Mouse (Mus musculus): Measurements from ENCODE around the gene Prdm9. TPM values are rescaled to one million over a fixed set of nuclear protein-coding genes. Genes with fewer than 3 reads are reported as not detected.
"Not testable (repeated sequence)": the region's sequence is repeated elsewhere in the genome, so short reads cannot be mapped to it uniquely, and the experiment has no call there.

The Prdm9 gene
- polyA plus RNA-seq, 2 experiments = 1.0 to 2.7 TPM

DNA sequence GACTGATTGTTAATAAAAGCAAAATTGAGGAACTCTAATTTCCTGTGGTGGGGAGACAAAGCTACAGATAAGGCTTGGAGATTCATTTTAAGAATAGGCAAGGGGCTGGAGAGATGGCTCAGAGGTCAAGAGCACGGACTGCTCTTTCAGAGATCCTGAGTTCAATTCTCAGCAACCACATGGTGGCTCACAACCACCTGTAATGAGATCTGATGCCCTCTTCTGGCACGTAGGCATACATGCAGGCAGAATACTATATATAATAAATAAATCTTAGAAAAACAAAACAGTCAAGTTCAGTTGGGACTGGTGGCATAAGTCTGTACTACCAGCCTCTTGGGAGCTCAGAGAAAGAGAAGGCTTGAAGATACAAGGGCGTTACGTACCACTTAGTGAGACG is 2.8 kb upstream of the Prdm9 start:
- H3K4me2 ChIP-seq (replicated peaks; ENCODE audit: low read depth, low read length, severe bottlenecking) = no peak overlapping the region
- no peak for TF ChIP-seq POLR2A (IDR thresholded peaks at IDR 0.05; ENCODE audit: borderline replicate concordance, extremely low read depth, insufficient read depth, insufficient read length)
- 68% methylated on average over 5 of the region's 5 CpGs for WGBS
- no peak for ATAC-seq (ENCODE audit: low FRiP score, low read depth)
- H3K27ac ChIP-seq (replicated peaks; ENCODE audit: low read depth, low read length) = no peak overlapping the region
- no peaks in the 10 kb centered on the region for H3K4me1 ChIP-seq (ENCODE audit: control insufficient read depth, insufficient read depth, low read length)
- DNase-seq (ENCODE audit: low spot score) = no peak
- no peaks in the 10 kb centered on the region for H3K9me3 ChIP-seq (ENCODE audit: control insufficient read depth, low read length)
- no peaks in the 10 kb centered on the region for H3K27me3 ChIP-seq (ENCODE audit: control insufficient read depth, insufficient read depth, low read length)
- no peak overlapping the region for H3K9ac ChIP-seq (ENCODE audit: low read depth, low read length, severe bottlenecking)
- H3K4me3 ChIP-seq (replicated peaks; ENCODE audit: low read length) = no peak overlapping the region
- no peaks in the 10 kb centered on the region for H3K36me3 ChIP-seq (ENCODE audit: control insufficient read depth, insufficient read depth, low read length)

DNA sequence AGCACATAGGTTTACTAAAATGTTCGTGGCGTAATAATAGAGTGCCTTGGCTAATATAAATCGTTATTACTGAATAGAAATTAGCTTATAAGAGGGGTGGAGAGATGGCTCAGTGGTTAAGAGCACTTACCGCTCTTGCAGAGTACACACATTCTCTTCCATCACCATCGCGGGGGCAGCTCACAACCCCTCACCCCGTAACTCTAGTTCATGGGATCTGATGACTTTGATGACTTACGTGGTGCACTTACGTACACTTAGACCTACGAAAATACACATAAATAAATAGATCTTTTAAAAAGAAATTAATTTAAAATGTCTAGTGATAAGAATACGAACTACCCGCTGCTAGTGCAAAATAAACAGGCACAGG is 760 bp upstream of the Prdm9 start:
- WGBS = 40% methylated on average over 12 of the region's 12 CpGs
- no peak overlapping the region for H3K27ac ChIP-seq (replicated peaks; ENCODE audit: low read depth, low read length)
- ATAC-seq (ENCODE audit: low FRiP score, low read depth) = no peak

DNA sequence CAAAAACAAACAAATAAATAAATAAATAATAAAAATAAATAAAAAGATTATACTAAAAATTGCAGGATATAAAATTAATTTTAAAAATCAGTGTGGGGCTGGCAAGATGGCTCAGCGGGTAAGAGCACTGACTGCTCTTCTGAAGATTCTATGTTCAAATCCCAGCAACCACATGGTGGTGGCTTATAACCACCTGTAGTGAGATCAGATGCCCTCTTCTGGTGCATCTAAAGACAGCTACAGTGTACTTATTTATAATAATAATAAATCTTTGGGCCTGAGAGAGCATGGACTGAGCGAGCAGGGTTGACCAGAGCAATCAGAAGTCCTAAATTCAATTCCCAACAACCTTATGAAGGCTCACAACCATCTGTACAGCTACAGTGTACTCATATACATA is 4.2 kb downstream of the Prdm9 start:
- H3K27ac ChIP-seq (replicated peaks; ENCODE audit: low read depth, low read length) = no peak overlapping the region
- no peak overlapping the region for H3K4me3 ChIP-seq (replicated peaks; ENCODE audit: low read length)
- no peak for TF ChIP-seq POLR2A (IDR thresholded peaks at IDR 0.05; ENCODE audit: borderline replicate concordance, extremely low read depth, insufficient read depth, insufficient read length)
- DNase-seq (ENCODE audit: low spot score) (no peak), ATAC-seq (ENCODE audit: low FRiP score, low read depth) (no peak)
- H3K4me2 ChIP-seq (replicated peaks; ENCODE audit: low read depth, low read length, severe bottlenecking) = no peak overlapping the region
- H3K9me3 ChIP-seq (ENCODE audit: control insufficient read depth, low read length) = no peaks in the 10 kb centered on the region
- H3K4me1 ChIP-seq (ENCODE audit: control insufficient read depth, insufficient read depth, low read length) = no peaks in the 10 kb centered on the region
- H3K36me3 ChIP-seq (ENCODE audit: control insufficient read depth, insufficient read depth, low read length) = no peaks in the 10 kb centered on the region
- no peak overlapping the region for H3K9ac ChIP-seq (ENCODE audit: low read depth, low read length, severe bottlenecking)
- H3K27me3 ChIP-seq (ENCODE audit: control insufficient read depth, insufficient read depth, low read length) = no peaks in the 10 kb centered on the region
- WGBS = 82% methylated on average over 2 of the region's 2 CpGs

More for the DNA sequence above, 760 bp upstream of the Prdm9 start:
- H3K4me1 ChIP-seq (ENCODE audit: control insufficient read depth, insufficient read depth, low read length) = no peaks in the 10 kb centered on the region
- H3K4me2 ChIP-seq (replicated peaks; ENCODE audit: low read depth, low read length, severe bottlenecking) = peak overlapping the region; percentile 91
- H3K9me3 ChIP-seq (ENCODE audit: control insufficient read depth, low read length) = no peaks in the 10 kb centered on the region
- no peaks in the 10 kb centered on the region for H3K36me3 ChIP-seq (ENCODE audit: control insufficient read depth, insufficient read depth, low read length)
- H3K9ac ChIP-seq (ENCODE audit: low read depth, low read length, severe bottlenecking) = 0 out of 2 replicates have a peak overlapping the region, but pooled peaks have one; percentile 72
- TF ChIP-seq POLR2A (IDR thresholded peaks at IDR 0.05; ENCODE audit: borderline replicate concordance, extremely low read depth, insufficient read depth, insufficient read length) = no peak
- peak overlapping the region; percentile 66 for H3K4me3 ChIP-seq (replicated peaks; ENCODE audit: low read length)
- no peaks in the 10 kb centered on the region for H3K27me3 ChIP-seq (ENCODE audit: control insufficient read depth, insufficient read depth, low read length)
- no peak for DNase-seq (ENCODE audit: low spot score)

DNA sequence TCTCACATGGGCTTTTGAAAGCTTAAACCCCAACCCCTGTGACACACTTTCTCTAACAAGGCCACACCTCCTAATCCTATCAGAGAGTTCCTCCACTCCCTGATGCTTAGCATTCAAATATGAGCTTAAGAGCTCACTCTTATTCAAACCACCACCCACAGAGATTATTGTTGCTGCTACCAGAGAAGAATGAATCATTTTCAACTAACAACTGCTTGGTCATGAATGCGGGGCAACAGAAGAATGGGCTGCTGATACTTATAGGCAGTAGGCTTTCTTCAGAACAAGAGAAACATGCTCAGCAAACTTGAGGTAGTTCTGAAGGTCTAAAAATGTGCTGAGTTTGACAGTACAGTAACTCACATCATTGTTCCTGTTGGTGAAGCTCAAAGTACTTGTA is 14.4 kb downstream of the Prdm9 start:
- Histone ChIP-seq H3K4me3 (replicated peaks; ENCODE audit: low read length) (no peak overlapping the region), H3K9me3 (ENCODE audit: control insufficient read depth, low read length) (no peaks in the 10 kb centered on the region), H3K36me3 (ENCODE audit: control insufficient read depth, insufficient read depth, low read length) (no peaks in the 10 kb centered on the region), H3K27ac (replicated peaks; ENCODE audit: low read depth, low read length) (no peak overlapping the region), H3K27me3 (ENCODE audit: control insufficient read depth, insufficient read depth, low read length) (no peaks in the 10 kb centered on the region), H3K4me1 (ENCODE audit: control insufficient read depth, insufficient read depth, low read length) (no peaks in the 10 kb centered on the region), H3K4me2 (replicated peaks; ENCODE audit: low read depth, low read length, severe bottlenecking) (no peak overlapping the region), H3K9ac (ENCODE audit: low read depth, low read length, severe bottlenecking) (no peak overlapping the region)
- no peak for TF ChIP-seq POLR2A (IDR thresholded peaks at IDR 0.05; ENCODE audit: borderline replicate concordance, extremely low read depth, insufficient read depth, insufficient read length)
- DNase-seq (ENCODE audit: low spot score) = no peak
- no peak for ATAC-seq (ENCODE audit: low FRiP score, low read depth)
- WGBS = 42% methylated on average over 1 of the region's 1 CpGs

DNA sequence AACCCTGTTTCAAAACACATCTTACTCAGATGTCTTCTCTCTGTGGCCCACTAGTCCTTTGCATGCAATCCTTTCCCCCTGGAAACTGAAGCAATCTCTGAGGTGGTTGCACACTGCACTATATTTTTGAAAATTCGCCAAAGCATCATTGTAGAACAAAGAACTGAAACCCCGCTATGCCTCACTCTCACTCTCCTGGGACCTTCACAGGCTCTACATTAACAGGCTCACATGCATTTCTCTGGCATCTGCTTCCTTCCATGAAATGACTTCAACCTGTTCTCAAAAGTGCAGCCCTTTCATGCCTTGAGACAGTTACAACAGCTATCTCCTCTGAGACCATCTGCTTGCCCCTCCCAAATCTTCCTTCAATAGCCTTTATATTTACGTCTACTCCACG is 17.7 kb downstream of the Prdm9 start:
- DNase-seq (ENCODE audit: low spot score) (no peak), ATAC-seq (ENCODE audit: low FRiP score, low read depth) (no peak)
- no peak overlapping the region for H3K9ac ChIP-seq (ENCODE audit: low read depth, low read length, severe bottlenecking)
- H3K27me3 ChIP-seq (ENCODE audit: control insufficient read depth, insufficient read depth, low read length) = no peaks in the 10 kb centered on the region
- no peak for TF ChIP-seq POLR2A (IDR thresholded peaks at IDR 0.05; ENCODE audit: borderline replicate concordance, extremely low read depth, insufficient read depth, insufficient read length)
- WGBS = 64% methylated on average over 4 of the region's 4 CpGs
- H3K4me1 ChIP-seq (ENCODE audit: control insufficient read depth, insufficient read depth, low read length) = no peaks in the 10 kb centered on the region
- H3K36me3 ChIP-seq (ENCODE audit: control insufficient read depth, insufficient read depth, low read length) = no peaks in the 10 kb centered on the region
- no peak overlapping the region for H3K4me2 ChIP-seq (replicated peaks; ENCODE audit: low read depth, low read length, severe bottlenecking)
- H3K4me3 ChIP-seq (replicated peaks; ENCODE audit: low read length) = no peak overlapping the region
- peaks cover 4% of the 10 kb centered on the region; the same call in 1 of the 2 replicates for H3K9me3 ChIP-seq (ENCODE audit: control insufficient read depth, low read length)
- no peak overlapping the region for H3K27ac ChIP-seq (replicated peaks; ENCODE audit: low read depth, low read length)

DNA sequence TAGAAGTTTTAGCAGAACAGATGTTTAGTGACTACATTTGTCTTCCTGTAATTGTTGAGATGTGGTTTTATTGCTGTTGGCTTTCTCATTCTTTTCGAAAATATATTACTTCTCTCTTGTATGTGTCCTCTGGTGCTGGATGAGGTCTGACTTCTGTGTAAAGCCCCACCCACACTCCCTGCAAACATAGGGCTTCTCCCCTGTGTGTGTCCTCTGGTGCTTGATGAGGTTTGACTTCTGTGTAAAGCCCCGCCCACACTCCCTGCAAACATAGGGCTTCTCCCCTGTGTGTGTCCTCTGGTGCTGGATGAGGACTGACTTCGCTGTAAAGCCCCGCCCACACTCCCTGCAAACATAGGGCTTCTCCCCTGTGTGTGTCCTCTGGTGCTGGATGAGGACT is 20.3 kb downstream of the Prdm9 start:
- not testable (repeated sequence) for H3K27me3 ChIP-seq (ENCODE audit: control insufficient read depth, insufficient read depth, low read length); H3K4me1 ChIP-seq (ENCODE audit: control insufficient read depth, insufficient read depth, low read length); ATAC-seq (ENCODE audit: low FRiP score, low read depth); DNase-seq (ENCODE audit: low spot score); H3K9me3 ChIP-seq (ENCODE audit: control insufficient read depth, low read length); H3K4me2 ChIP-seq (replicated peaks; ENCODE audit: low read depth, low read length, severe bottlenecking); H3K4me3 ChIP-seq (replicated peaks; ENCODE audit: low read length); H3K36me3 ChIP-seq (ENCODE audit: control insufficient read depth, insufficient read depth, low read length); H3K27ac ChIP-seq (replicated peaks; ENCODE audit: low read depth, low read length); H3K9ac ChIP-seq (ENCODE audit: low read depth, low read length, severe bottlenecking)
- 53% methylated on average over 3 of the region's 4 CpGs for WGBS

Data from limb, embryonic 14.5 days (tissue).